Mouse (Mus musculus) heart, adult 2 months (tissue): ENCODE data around the gene Prl7b1.

Source experiments
- CTCF ChIP-seq: fragments of 200-600 bp; IDR thresholded peaks from 2 replicates; pipeline ENCODE4 v1.8.1; 2022; ENCODE audit warnings: antibody characterized with exemption, mild to moderate bottlenecking, moderate library complexity
- EP300 ChIP-seq: fragments of 200-500 bp; IDR thresholded peaks from 2 replicates; pipeline ENCODE4 v1.6.1; 2011; ENCODE audit warnings: low read depth, low read length, control low read depth; ENCODE audit not compliant: insufficient read depth
- POLR2A ChIP-seq: fragments of 200-500 bp; IDR thresholded peaks from 2 replicates; pipeline ENCODE4 v1.6.1; 2011; ENCODE audit warnings: mild to moderate bottlenecking, low read depth, low read length, control low read depth; ENCODE audit not compliant: insufficient read depth

GRCm38 (mm10) chr13:27553336-27553735 lies 57.0 kb downstream of the Prl7b1 start:
- no peak for TF ChIP-seq POLR2A
- TF ChIP-seq EP300: no peak
- TF ChIP-seq CTCF: no peak
